Mouse (Mus musculus): Measurements from ENCODE around the gene Chrm1. TPM values are rescaled to one million over a fixed set of nuclear protein-coding genes. Genes with fewer than 3 reads are reported as not detected.

Gene Chrm1
- total and polyA plus RNA-seq, 3 experiments, result under 0.01 to 0.01 TPM; not detected in 1

DNA sequence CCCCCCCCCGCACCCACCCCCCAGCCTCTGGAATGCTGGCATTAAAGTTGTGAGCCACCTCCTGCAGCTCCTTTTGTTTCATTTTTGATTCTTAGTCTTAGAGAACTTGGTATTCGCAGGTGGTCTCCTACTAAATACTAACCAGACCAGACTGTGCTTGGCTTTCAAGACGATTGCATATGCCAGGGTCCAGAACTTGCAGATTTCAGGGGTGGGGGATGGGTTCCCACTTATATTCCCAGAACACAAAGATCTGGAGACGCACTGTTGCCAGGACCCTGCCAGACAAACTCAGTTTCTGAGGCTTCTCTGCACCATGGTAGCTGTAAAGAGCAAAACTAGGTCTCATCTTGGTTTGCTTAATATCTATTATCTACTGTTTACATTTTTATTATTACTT, 40.0 kb downstream of the Chrm1 start:
- H3K27ac ChIP-seq (ENCODE audit: control insufficient read depth, low read depth, low read length), result no peak overlapping the region
- H3K36me3 ChIP-seq (ENCODE audit: control insufficient read depth in 1 of 2, insufficient read depth in 2 of 2, low read length in 2 of 2), result peaks cover 2 to 4% of the 10 kb centered on the region in 2 experiments; a peak in 3 of 4 replicates
- H3K79me2 ChIP-seq (ENCODE audit: control insufficient read depth, insufficient read depth, low read length, poor library complexity), result no peaks in the 10 kb centered on the region
- no peaks in the 10 kb centered on the region for H3K9me3 ChIP-seq (replicated peaks; ENCODE audit: insufficient read depth, low read length)
- H3K4me1 ChIP-seq (ENCODE audit: control insufficient read depth in 1 of 2, insufficient read depth in 2 of 2, low read length in 2 of 2), result no peaks in the 10 kb centered on the region
- TF ChIP-seq CTCF (IDR thresholded peaks at IDR 0.05 in 2 of 3, conservative IDR thresholded peaks at IDR 0.05 in 1 of 3; ENCODE audit: control insufficient read depth in 1 of 3, insufficient read depth in 1 of 3, low read depth in 2 of 3, low read length in 3 of 3, poor library complexity in 1 of 3, severe bottlenecking in 1 of 3), result no peak
- no peak overlapping the region for H3K9ac ChIP-seq (ENCODE audit: control insufficient read depth, low read depth, low read length, poor library complexity, severe bottlenecking)
- DNase-seq (ENCODE audit: low read depth, low spot score), result no peak
- H3K4me3 ChIP-seq (ENCODE audit: control insufficient read depth in 1 of 2, insufficient read depth in 1 of 2, low read depth in 2 of 2, low read length in 2 of 2), result no peak overlapping the region
- no peaks in the 10 kb centered on the region for H3K27me3 ChIP-seq (ENCODE audit: control insufficient read depth in 1 of 2, insufficient read depth in 2 of 2, low read length in 2 of 2)

DNA sequence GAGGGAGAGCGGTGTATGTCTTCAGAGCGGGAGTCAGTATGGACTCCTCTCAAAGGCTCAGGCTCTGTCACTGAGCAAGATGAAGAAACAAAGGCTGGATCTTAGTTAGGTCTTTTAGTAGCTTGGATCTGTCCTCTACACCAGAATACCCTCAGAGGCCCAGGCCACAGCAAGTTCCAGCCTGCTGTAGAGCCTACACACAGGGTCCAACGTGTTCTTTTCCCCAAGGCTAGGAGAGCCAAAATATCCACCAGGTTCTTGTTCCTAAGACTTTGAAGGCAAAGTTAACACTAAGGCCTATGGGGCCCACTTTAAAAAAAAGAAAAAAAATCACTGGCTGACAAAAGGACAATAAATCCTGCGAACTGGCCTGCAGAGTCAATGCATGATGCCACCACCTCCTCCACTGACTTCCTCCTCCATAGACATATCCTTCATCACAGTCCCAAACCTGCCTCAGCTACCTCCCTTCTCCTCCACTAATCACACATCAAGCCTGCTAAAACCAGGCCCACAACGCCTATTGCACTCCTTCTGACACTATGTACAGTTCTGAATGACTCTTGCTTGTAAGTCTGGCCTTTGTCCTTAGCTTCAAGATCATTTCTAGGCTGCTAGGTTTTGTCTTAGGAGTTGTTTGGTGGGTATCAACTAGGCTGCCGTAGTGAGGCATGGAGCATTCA, 41.6 kb downstream of the Chrm1 start:
- no peaks in the 10 kb centered on the region for H3K27me3 ChIP-seq (ENCODE audit: control insufficient read depth in 1 of 2, insufficient read depth in 2 of 2, low read length in 2 of 2)
- DNase-seq (ENCODE audit: low read depth, low spot score), result no peak
- peaks cover 4 to 8% of the 10 kb centered on the region in 2 experiments for H3K36me3 ChIP-seq (ENCODE audit: control insufficient read depth in 1 of 2, insufficient read depth in 2 of 2, low read length in 2 of 2)
- no peak for TF ChIP-seq ZKSCAN1 (IDR thresholded peaks at IDR 0.05; ENCODE audit: low read depth, low read length)
- peak in 1 of 2 experiments; percentile 53; a peak in 2 of 4 replicates for TF ChIP-seq POLR2A (IDR thresholded peaks at IDR 0.05; ENCODE audit: control insufficient read depth in 1 of 2, insufficient read depth in 1 of 2, low read depth in 1 of 2, low read length in 2 of 2, poor library complexity in 1 of 2)
- H3K4me3 ChIP-seq (ENCODE audit: control insufficient read depth in 1 of 2, insufficient read depth in 1 of 2, low read depth in 2 of 2, low read length in 2 of 2), result no peak overlapping the region
- H3K79me2 ChIP-seq (ENCODE audit: control insufficient read depth, insufficient read depth, low read length, poor library complexity), result peaks cover 3% of the 10 kb centered on the region; the same call in 1 of the 2 replicates
- peaks cover 0 to 2% of the 10 kb centered on the region in 2 experiments; a peak in 1 of 4 replicates for H3K4me1 ChIP-seq (ENCODE audit: control insufficient read depth in 1 of 2, insufficient read depth in 2 of 2, low read length in 2 of 2)
- no peaks in the 10 kb centered on the region for H3K9me3 ChIP-seq (replicated peaks; ENCODE audit: insufficient read depth, low read length)
- no peak overlapping the region for H3K27ac ChIP-seq (ENCODE audit: control insufficient read depth, low read depth, low read length)
- H3K9ac ChIP-seq (ENCODE audit: control insufficient read depth, low read depth, low read length, poor library complexity, severe bottlenecking), result no peak overlapping the region

DNA sequence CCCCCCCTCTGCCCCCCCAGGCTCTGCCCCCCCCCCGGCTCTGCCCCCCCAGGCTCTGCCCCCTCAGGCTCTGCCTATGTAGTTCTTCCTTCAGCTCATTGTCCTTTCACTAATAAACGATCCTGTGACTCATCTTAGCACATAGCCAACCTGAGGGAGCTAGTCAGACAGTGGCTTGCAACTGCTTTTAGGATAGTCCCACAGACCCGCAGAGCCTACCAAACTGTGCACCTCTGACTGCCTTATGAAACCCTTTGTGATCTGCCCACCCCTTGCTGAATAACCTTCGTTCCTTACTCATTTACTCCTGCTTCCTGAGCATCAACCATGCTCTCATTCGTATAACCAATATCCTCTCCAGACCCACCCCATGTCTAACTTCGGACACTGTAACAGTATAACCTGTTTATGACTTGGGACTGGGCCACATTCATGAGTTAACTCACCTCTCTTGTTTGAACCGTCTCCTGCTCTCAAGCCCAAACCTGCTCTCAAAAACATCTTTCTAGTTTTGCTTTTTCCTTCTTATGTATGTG, 42.6 kb downstream of the Chrm1 start:
- H3K79me2 ChIP-seq (ENCODE audit: control insufficient read depth, insufficient read depth, low read length, poor library complexity), result peaks cover 10% of the 10 kb centered on the region
- H3K27me3 ChIP-seq (ENCODE audit: control insufficient read depth in 1 of 2, insufficient read depth in 2 of 2, low read length in 2 of 2), result no peaks in the 10 kb centered on the region
- no peak overlapping the region for H3K4me3 ChIP-seq (ENCODE audit: control insufficient read depth in 1 of 2, insufficient read depth in 1 of 2, low read depth in 2 of 2, low read length in 2 of 2)
- H3K9me3 ChIP-seq (replicated peaks; ENCODE audit: insufficient read depth, low read length), result no peaks in the 10 kb centered on the region
- DNase-seq (ENCODE audit: low read depth, low spot score), result peak; percentile 50
- peaks cover 11 to 17% of the 10 kb centered on the region in 2 experiments for H3K36me3 ChIP-seq (ENCODE audit: control insufficient read depth in 1 of 2, insufficient read depth in 2 of 2, low read length in 2 of 2)
- no peak overlapping the region for H3K27ac ChIP-seq (ENCODE audit: control insufficient read depth, low read depth, low read length)
- H3K9ac ChIP-seq (ENCODE audit: control insufficient read depth, low read depth, low read length, poor library complexity, severe bottlenecking), result no peak overlapping the region
- peaks cover 1 to 10% of the 10 kb centered on the region in 2 experiments; a peak in 3 of 4 replicates for H3K4me1 ChIP-seq (ENCODE audit: control insufficient read depth in 1 of 2, insufficient read depth in 2 of 2, low read length in 2 of 2)
- TF ChIP-seq POLR2AphosphoS5 (IDR thresholded peaks at IDR 0.05; ENCODE audit: borderline replicate concordance, low read depth, low read length) (no peak), ZNF384 (IDR thresholded peaks at IDR 0.05; ENCODE audit: low read depth, low read length) (no peak), POLR2AphosphoS2 (IDR thresholded peaks at IDR 0.05; ENCODE audit: low read length) (peak; percentile 95), POLR2A (IDR thresholded peaks at IDR 0.05; ENCODE audit: control insufficient read depth in 1 of 2, insufficient read depth in 1 of 2, low read depth in 1 of 2, low read length in 2 of 2, poor library complexity in 1 of 2) (peak in 1 of 2 experiments; percentile 60; a peak in 2 of 4 replicates), MYB (IDR thresholded peaks at IDR 0.05; ENCODE audit: low read depth, low read length) (0 out of 2 replicates have a peak, but pooled peaks have one; percentile 7), NELFE (IDR thresholded peaks at IDR 0.05; ENCODE audit: low read depth, low read length) (no peak), USF1 (IDR thresholded peaks at IDR 0.05; ENCODE audit: low read depth, low read length) (no peak), RCOR1 (IDR thresholded peaks at IDR 0.05; ENCODE audit: low read depth, low read length) (no peak), ZKSCAN1 (IDR thresholded peaks at IDR 0.05; ENCODE audit: low read depth, low read length) (no peak), USF2 (IDR thresholded peaks at IDR 0.05; ENCODE audit: borderline replicate concordance in 1 of 2, insufficient read depth in 1 of 2, low read depth in 1 of 2, low read length in 2 of 2) (no peak), KAT2A (conservative IDR thresholded peaks at IDR 0.05; ENCODE audit: low read depth, low read length) (no peak), RAD21 (IDR thresholded peaks at IDR 0.05; ENCODE audit: low read depth, low read length) (no peak), MAX (IDR thresholded peaks at IDR 0.05; ENCODE audit: low read length) (no peak), EP300 (IDR thresholded peaks at IDR 0.05; ENCODE audit: low read depth in 1 of 2, low read length in 2 of 2) (no peak), ELF1 (IDR thresholded peaks at IDR 0.05; ENCODE audit: low read depth, low read length) (no peak)

Data from MEL (cell line).